Mouse (Mus musculus): Measurements from ENCODE around the gene Ush2a. TPM values are rescaled to one million over a fixed set of nuclear protein-coding genes. Genes with fewer than 3 reads are reported as not detected.

Gene Ush2a
- total and polyA plus RNA-seq, 3 experiments = 0.09 to 0.13 TPM; not detected in 1

- intact Hi-C loops (cut with DNase I) = no loop called here
- no peak for DNase-seq
- 97% methylated on average over 1 of the region's 1 CpGs for WGBS
- no peaks in the 10 kb centered on the region for H3K27me3 ChIP-seq (ENCODE audit: control insufficient read depth, insufficient read depth, low read length)
- H3K36me3 ChIP-seq (ENCODE audit: control insufficient read depth, insufficient read depth, low read length) = peaks cover 2% of the 10 kb centered on the region; the same call in 1 of the 2 replicates
- H3K4me3 ChIP-seq = no peak overlapping the region
- TF ChIP-seq POLR2A (IDR thresholded peaks at IDR 0.05; ENCODE audit: insufficient read depth, low read depth, low read length) (no peak), EP300 (IDR thresholded peaks at IDR 0.05; ENCODE audit: insufficient read depth, low read depth, low read length) (no peak), CTCF (IDR thresholded peaks at IDR 0.05) (no peak)
- no peak overlapping the region for H3K9ac ChIP-seq (ENCODE audit: low read depth, low read length)
- H3K79me2 ChIP-seq (replicated peaks; ENCODE audit: control insufficient read depth, insufficient read depth, low read length) = peaks cover 11% of the 10 kb centered on the region
- no peak overlapping the region for H3K27ac ChIP-seq
- H3K4me1 ChIP-seq (ENCODE audit: control insufficient read depth, insufficient read depth, low read length) = peaks cover 7% of the 10 kb centered on the region
Observed at GRCm38 (mm10) chr1:189004774-189005173, 743.0 kb downstream of the Ush2a start.

GRCm38 (mm10) chr1:189006267-189006666 is 744.4 kb downstream of the Ush2a start:
- WGBS = 48% methylated on average over 5 of the region's 5 CpGs
- intact Hi-C loops (cut with DNase I) = no loop called here
- Histone ChIP-seq H3K79me2 (replicated peaks; ENCODE audit: control insufficient read depth, insufficient read depth, low read length) (peaks cover 11% of the 10 kb centered on the region), H3K4me3 (no peak overlapping the region; the same call in 1 of the 2 replicates), H3K4me1 (ENCODE audit: control insufficient read depth, insufficient read depth, low read length) (peaks cover 7% of the 10 kb centered on the region), H3K9ac (ENCODE audit: low read depth, low read length) (no peak overlapping the region), H3K27ac (no peak overlapping the region), H3K27me3 (ENCODE audit: control insufficient read depth, insufficient read depth, low read length) (no peaks in the 10 kb centered on the region), H3K36me3 (ENCODE audit: control insufficient read depth, insufficient read depth, low read length) (peaks cover 2% of the 10 kb centered on the region; the same call in 1 of the 2 replicates)
- DNase-seq = no peak
- TF ChIP-seq EP300 (IDR thresholded peaks at IDR 0.05; ENCODE audit: insufficient read depth, low read depth, low read length) = no peak
- TF ChIP-seq POLR2A (IDR thresholded peaks at IDR 0.05; ENCODE audit: insufficient read depth, low read depth, low read length) = no peak
- no peak for TF ChIP-seq CTCF (IDR thresholded peaks at IDR 0.05)

- no peak for DNase-seq
- no peak overlapping the region; the same call in 1 of the 2 replicates for H3K27ac ChIP-seq
Observed at GRCm38 (mm10) chr1:189006826-189007225, 745.0 kb downstream of the Ush2a start.

GRCm38 (mm10) chr1:189007239-189007979 is 745.6 kb downstream of the Ush2a start, which contains the start of gene Kctd3:
Gene Kctd3 (minus strand): TSS chr1:189007841.
- Histone ChIP-seq H3K79me2 (replicated peaks; ENCODE audit: control insufficient read depth, insufficient read depth, low read length) (peaks cover 11% of the 10 kb centered on the region), H3K27ac (peak within 1 kb of the TSS; percentile 74), H3K27me3 (ENCODE audit: control insufficient read depth, insufficient read depth, low read length) (no peaks in the 10 kb centered on the region), H3K4me3 (peak within 1 kb of the TSS; percentile 93), H3K36me3 (ENCODE audit: control insufficient read depth, insufficient read depth, low read length) (peaks cover 2% of the 10 kb centered on the region; the same call in 1 of the 2 replicates), H3K4me1 (ENCODE audit: control insufficient read depth, insufficient read depth, low read length) (peaks cover 7% of the 10 kb centered on the region), H3K9ac (ENCODE audit: low read depth, low read length) (peak within 1 kb of the TSS; percentile 96)
- under 1% methylated on average over 71 of the region's 74 CpGs for WGBS
- peak; percentile 94 to 98 for DNase-seq
- TF ChIP-seq CTCF (IDR thresholded peaks at IDR 0.05) = no peak
- TF ChIP-seq POLR2A (IDR thresholded peaks at IDR 0.05; ENCODE audit: insufficient read depth, low read depth, low read length) = peak; percentile 65
- peak; percentile 8; the same call in 1 of the 2 replicates for TF ChIP-seq EP300 (IDR thresholded peaks at IDR 0.05; ENCODE audit: insufficient read depth, low read depth, low read length)
- intact Hi-C loops (cut with DNase I) = no loop called here

More at GRCm38 (mm10) chr1:189006826-189007225, 745.0 kb downstream of the Ush2a start:
- Histone ChIP-seq H3K4me3 (peak overlapping the region; percentile 93), H3K36me3 (ENCODE audit: control insufficient read depth, insufficient read depth, low read length) (peaks cover 2% of the 10 kb centered on the region; the same call in 1 of the 2 replicates), H3K79me2 (replicated peaks; ENCODE audit: control insufficient read depth, insufficient read depth, low read length) (peaks cover 11% of the 10 kb centered on the region), H3K9ac (ENCODE audit: low read depth, low read length) (peak overlapping the region; percentile 96), H3K4me1 (ENCODE audit: control insufficient read depth, insufficient read depth, low read length) (peaks cover 7% of the 10 kb centered on the region), H3K27me3 (ENCODE audit: control insufficient read depth, insufficient read depth, low read length) (no peaks in the 10 kb centered on the region)
- intact Hi-C loops (cut with DNase I) = no loop called here
- TF ChIP-seq POLR2A (IDR thresholded peaks at IDR 0.05; ENCODE audit: insufficient read depth, low read depth, low read length) (no peak), EP300 (IDR thresholded peaks at IDR 0.05; ENCODE audit: insufficient read depth, low read depth, low read length) (no peak), CTCF (IDR thresholded peaks at IDR 0.05) (no peak)
- WGBS = 2% methylated on average over 7 of the region's 7 CpGs

GRCm38 (mm10) chr1:189007980-189008324 is 746.1 kb downstream of the Ush2a start:
- H3K27ac ChIP-seq = no peak overlapping the region; the same call in 1 of the 2 replicates
- peak overlapping the region; percentile 93 for H3K4me3 ChIP-seq
- TF ChIP-seq CTCF (IDR thresholded peaks at IDR 0.05) (no peak), EP300 (IDR thresholded peaks at IDR 0.05; ENCODE audit: insufficient read depth, low read depth, low read length) (no peak), POLR2A (IDR thresholded peaks at IDR 0.05; ENCODE audit: insufficient read depth, low read depth, low read length) (no peak)
- intact Hi-C loops (cut with DNase I) = no loop called here
- H3K9ac ChIP-seq (ENCODE audit: low read depth, low read length) = no peak overlapping the region
- peaks cover 2% of the 10 kb centered on the region; the same call in 1 of the 2 replicates for H3K36me3 ChIP-seq (ENCODE audit: control insufficient read depth, insufficient read depth, low read length)
- WGBS = 39% methylated on average over 7 of the region's 7 CpGs
- H3K4me1 ChIP-seq (ENCODE audit: control insufficient read depth, insufficient read depth, low read length) = peaks cover 7% of the 10 kb centered on the region
- no peak for DNase-seq
- H3K79me2 ChIP-seq (replicated peaks; ENCODE audit: control insufficient read depth, insufficient read depth, low read length) = peaks cover 11% of the 10 kb centered on the region
- no peaks in the 10 kb centered on the region for H3K27me3 ChIP-seq (ENCODE audit: control insufficient read depth, insufficient read depth, low read length)

- Histone ChIP-seq H3K4me3 (no peak overlapping the region), H3K4me1 (ENCODE audit: control insufficient read depth, insufficient read depth, low read length) (peaks cover 4% of the 10 kb centered on the region), H3K27me3 (ENCODE audit: control insufficient read depth, insufficient read depth, low read length) (no peaks in the 10 kb centered on the region), H3K79me2 (replicated peaks; ENCODE audit: control insufficient read depth, insufficient read depth, low read length) (peaks cover 8% of the 10 kb centered on the region), H3K27ac (no peak overlapping the region), H3K36me3 (ENCODE audit: control insufficient read depth, insufficient read depth, low read length) (peaks cover 2% of the 10 kb centered on the region; the same call in 1 of the 2 replicates), H3K9ac (ENCODE audit: low read depth, low read length) (no peak overlapping the region)
- no peak for DNase-seq
- TF ChIP-seq CTCF (IDR thresholded peaks at IDR 0.05) = no peak
- intact Hi-C loops (cut with DNase I) = no loop called here
- WGBS = 81% methylated on average over 4 of the region's 4 CpGs
Observed at GRCm38 (mm10) chr1:189010671-189011070, 748.8 kb downstream of the Ush2a start.
